Mouse (Mus musculus) ES-Bruce4 (cell line): ENCODE data around the gene Abcf2. TPM values are rescaled to one million over a fixed set of nuclear protein-coding genes. Genes with fewer than 3 reads are reported as not detected.
A peak's percentile ranks its signal among the peaks of the same experiment; 100 is the strongest.

Source experiments
- H3K27ac ChIP-seq: 2 replicates; pipeline ENCODE4 v1.5.1; 2012; ENCODE audit warnings: low read length, inconsistent platforms; ENCODE audit not compliant: insufficient read depth
- H3K27me3 ChIP-seq: 2 replicates; pipeline ENCODE4 v1.6.1; 2012; ENCODE audit warnings: mild to moderate bottlenecking, low read length, inconsistent platforms; ENCODE audit not compliant: control insufficient read depth, poor library complexity, insufficient read depth, severe bottlenecking
- H3K36me3 ChIP-seq: 2 replicates; pipeline ENCODE4 v1.6.1; 2012; ENCODE audit warnings: inconsistent platforms, mild to moderate bottlenecking, low read length, moderate library complexity; ENCODE audit not compliant: control insufficient read depth, poor library complexity, insufficient read depth, severe bottlenecking
- H3K4me1 ChIP-seq: one replicate; pipeline ENCODE4 v1.8.1; 2011; ENCODE audit warnings: low read length; ENCODE audit not compliant: control insufficient read depth, insufficient read depth
- H3K4me3 ChIP-seq: 2 replicates; pipeline ENCODE4 v1.5.1; 2011; ENCODE audit warnings: low read depth, mild to moderate bottlenecking, low read length
- H3K9ac ChIP-seq: 2 replicates; pipeline ENCODE4 v1.6.1; 2012; ENCODE audit warnings: low read depth, mild to moderate bottlenecking, inconsistent platforms; ENCODE audit not compliant: poor library complexity, severe bottlenecking
- H3K9me3 ChIP-seq: replicated peaks from 2 replicates; pipeline ENCODE4 v1.6.1; 2012; ENCODE audit warnings: mild to moderate bottlenecking, low read length, inconsistent platforms; ENCODE audit not compliant: control insufficient read depth, poor library complexity, insufficient read depth, severe bottlenecking
- CTCF ChIP-seq: IDR thresholded peaks from one replicate; pipeline ENCODE4 v1.8.1; 2011; ENCODE audit warnings: low read depth, low read length
- EP300 ChIP-seq: IDR thresholded peaks from 2 replicates; pipeline ENCODE4 v1.6.1; 2011; ENCODE audit warnings: low read depth, low read length; ENCODE audit not compliant: insufficient read depth
- POLR2A ChIP-seq: IDR thresholded peaks from one replicate; pipeline ENCODE4 v1.8.1; 2011; ENCODE audit warnings: low read length; ENCODE audit not compliant: insufficient read depth
- polyA plus RNA-seq: library from polyadenylated mRNA; stranded (reverse); fragments of >200 nt; gene quantifications from 2 replicates; pipeline ENCODE4 v1.2.4, GENCODE M21; 2011; ENCODE audit warnings: low read depth; ENCODE audit not compliant: missing spikeins, insufficient read depth, insufficient read length

Gene Abcf2
- 113 and 120 TPM in 2 replicates for polyA plus RNA-seq

DNA sequence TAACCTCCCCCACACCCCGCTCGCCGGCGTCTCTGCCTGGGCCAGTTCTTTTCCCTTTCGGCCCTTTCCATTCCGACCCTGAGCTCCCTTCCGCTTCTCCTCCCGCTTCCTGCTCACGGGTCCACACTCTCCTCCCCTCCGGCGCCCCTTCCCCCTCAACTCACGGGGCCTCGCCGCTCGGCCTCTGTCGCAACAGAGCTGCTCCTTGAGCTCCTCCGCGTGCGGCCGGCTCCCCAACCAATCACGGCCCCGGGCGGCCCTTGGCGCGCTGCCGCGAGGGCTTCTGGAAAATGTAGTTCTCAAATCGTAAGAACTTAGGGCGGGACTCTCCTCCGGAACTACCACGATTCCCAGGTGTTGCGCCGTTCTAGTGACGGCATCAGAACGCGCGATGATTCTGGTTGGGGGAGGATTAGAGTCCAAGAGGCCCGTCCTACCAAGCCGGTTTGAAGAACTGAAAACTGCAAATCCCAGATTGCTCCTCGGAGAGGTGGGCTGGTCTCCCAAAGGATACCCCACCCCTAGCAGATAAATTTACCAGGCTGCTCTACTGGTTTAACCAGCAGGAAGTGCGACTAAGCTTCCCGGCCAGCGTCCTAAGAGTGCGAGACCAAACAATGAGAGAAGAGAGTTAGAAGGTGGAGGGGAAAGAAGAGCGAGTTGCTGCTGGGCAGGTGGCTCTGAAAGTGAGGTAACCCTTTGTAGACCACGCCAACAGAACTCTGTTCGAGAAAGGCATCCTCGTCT is at the start of gene Abcf2:
Abcf2 (minus strand) TSS at position 285 of the 747 bp plus-strand sequence.
- no peak for TF ChIP-seq CTCF
- TF ChIP-seq POLR2A, result peak; percentile 95
- Histone ChIP-seq H3K9me3 (no peaks in the 10 kb centered on the region), H3K4me3 (peak within 1 kb of the TSS; percentile 96), H3K9ac (peak within 1 kb of the TSS; percentile 92), H3K36me3 (peaks cover 33% of the 10 kb centered on the region), H3K4me1 (no peaks in the 10 kb centered on the region), H3K27me3 (no peaks in the 10 kb centered on the region), H3K27ac (peak within 1 kb of the TSS; percentile 65)

DNA sequence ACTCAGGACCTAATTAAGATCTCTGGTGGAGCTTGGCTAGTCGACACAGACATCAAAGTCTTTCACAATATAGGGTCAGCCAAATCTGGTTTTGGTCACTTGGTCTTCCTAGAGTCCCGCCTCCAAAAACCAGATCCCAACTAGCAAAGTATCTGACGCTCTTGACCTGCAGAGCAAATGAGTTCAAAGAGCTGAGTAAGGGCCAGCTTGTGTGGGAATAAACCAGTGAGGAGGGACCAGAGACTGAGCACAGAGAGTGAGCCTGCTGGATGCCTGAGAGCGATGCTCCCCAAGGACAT is 47.5 kb upstream of the Abcf2 start:
- peak overlapping the region; percentile 31 for H3K4me3 ChIP-seq
- no peaks in the 10 kb centered on the region for H3K27me3 ChIP-seq
- no peak overlapping the region for H3K9ac ChIP-seq
- no peaks in the 10 kb centered on the region for H3K36me3 ChIP-seq
- H3K9me3 ChIP-seq, result no peaks in the 10 kb centered on the region
- no peak for TF ChIP-seq POLR2A
- no peak for TF ChIP-seq CTCF
- TF ChIP-seq EP300, result no peak
- H3K27ac ChIP-seq, result no peak overlapping the region
- no peaks in the 10 kb centered on the region for H3K4me1 ChIP-seq

DNA sequence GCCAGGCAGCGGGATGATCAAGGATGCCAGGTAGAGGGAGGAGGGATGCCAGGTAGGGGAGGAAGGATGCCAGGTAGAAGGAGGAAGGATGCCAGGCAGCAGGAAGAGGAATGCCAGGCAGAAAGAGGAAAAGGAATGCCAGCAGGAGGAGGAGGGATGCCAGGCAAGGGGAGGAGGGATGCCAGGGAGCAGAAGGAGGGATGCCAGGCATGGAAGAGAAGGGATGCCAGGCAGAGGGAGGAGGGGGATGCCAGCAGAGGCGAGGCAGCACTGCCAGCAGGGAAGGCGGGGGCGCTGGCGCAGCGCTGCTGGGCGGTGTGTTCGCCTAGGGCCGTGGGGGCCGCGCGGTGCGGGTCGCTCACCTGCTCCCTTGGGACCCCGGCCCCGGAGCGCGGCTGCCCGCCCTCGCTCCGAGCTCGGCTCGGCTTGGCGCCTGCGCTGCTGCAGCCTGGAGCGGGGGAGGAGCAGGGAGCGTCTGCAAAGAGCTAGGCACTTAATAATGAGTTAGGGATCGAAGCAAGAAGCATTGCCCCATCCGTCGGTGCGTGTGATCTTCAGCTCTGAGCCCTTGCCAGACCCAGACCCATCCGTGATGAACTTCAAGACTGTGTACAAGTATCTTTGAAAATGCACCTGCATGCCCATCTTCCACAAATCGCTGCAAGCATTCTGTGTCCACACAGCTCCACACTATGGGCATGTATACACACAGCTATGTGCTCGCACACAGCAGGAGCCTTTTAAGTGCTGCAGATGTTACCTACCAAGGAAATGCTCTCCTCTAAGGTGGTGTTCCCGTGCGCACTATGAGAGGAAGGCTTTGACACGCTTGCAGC is 46.9 kb upstream of the Abcf2 start, which contains the start of gene Smarcd3:
Smarcd3 (minus strand) TSS at position 426 of the 836 bp plus-strand sequence.
- Histone ChIP-seq H3K4me3 (peak within 1 kb of the TSS; percentile 31), H3K36me3 (no peaks in the 10 kb centered on the region), H3K9ac (no peak within 1 kb of the TSS), H3K27me3 (no peaks in the 10 kb centered on the region), H3K4me1 (no peaks in the 10 kb centered on the region), H3K9me3 (no peaks in the 10 kb centered on the region), H3K27ac (no peak within 1 kb of the TSS)
- TF ChIP-seq POLR2A (no peak), EP300 (no peak)

- no peaks in the 10 kb centered on the region for H3K27me3 ChIP-seq
- no peaks in the 10 kb centered on the region for H3K4me1 ChIP-seq
- H3K27ac ChIP-seq, result no peak overlapping the region
- no peak for TF ChIP-seq EP300
- TF ChIP-seq CTCF, result no peak
- no peak for TF ChIP-seq POLR2A
- H3K9ac ChIP-seq, result no peak overlapping the region
- H3K36me3 ChIP-seq, result no peaks in the 10 kb centered on the region
- 0 out of 2 replicates have a peak overlapping the region, but pooled peaks have one; percentile 31 for H3K4me3 ChIP-seq
- no peaks in the 10 kb centered on the region for H3K9me3 ChIP-seq
These were observed 46.0 kb upstream of the Abcf2 start for GRCm38 (mm10) chr5:24623041-24623985.

DNA sequence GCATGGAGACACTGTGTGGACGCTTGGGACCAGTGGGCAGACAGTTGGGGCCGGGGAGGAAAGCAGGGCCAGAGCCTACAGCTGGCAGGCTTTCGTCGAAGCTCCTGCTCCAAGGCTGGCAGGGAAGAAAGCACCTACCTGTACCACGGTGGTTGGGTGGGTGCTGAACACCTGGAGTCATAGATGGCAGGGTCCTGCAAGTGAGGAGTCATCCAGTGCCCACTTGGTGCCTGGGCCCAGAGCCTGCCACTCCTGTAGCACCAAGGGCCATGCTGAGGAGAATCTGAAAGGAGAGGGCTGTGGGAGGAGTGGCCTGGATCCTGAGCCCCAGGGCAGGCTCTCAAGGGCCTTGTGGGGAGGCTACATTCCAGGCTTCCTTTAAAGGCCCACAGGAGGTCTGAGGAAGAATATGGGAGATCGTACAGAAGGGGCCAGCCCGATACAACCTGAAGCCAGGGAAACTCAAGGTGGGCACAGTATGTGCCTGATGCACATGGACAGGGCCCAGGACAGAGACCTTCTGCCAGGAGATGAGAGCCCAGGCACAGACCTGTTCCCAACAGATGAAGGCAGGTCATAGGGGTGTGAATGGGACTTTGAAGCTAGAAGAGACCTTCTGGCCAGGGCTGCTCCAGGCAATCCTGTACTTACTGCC is 45.2 kb upstream of the Abcf2 start:
- no peak for TF ChIP-seq POLR2A
- no peak for TF ChIP-seq CTCF
- no peak for TF ChIP-seq EP300
- Histone ChIP-seq H3K9me3 (no peaks in the 10 kb centered on the region), H3K9ac (no peak overlapping the region), H3K36me3 (no peaks in the 10 kb centered on the region), H3K27me3 (no peaks in the 10 kb centered on the region), H3K27ac (no peak overlapping the region), H3K4me1 (no peaks in the 10 kb centered on the region), H3K4me3 (no peak overlapping the region)
